Mouse (Mus musculus): ENCODE data around the gene Ikzf4. TPM values are rescaled to one million over a fixed set of nuclear protein-coding genes. Genes with fewer than 3 reads are reported as not detected.
A peak's percentile ranks its signal among the peaks of the same experiment; 100 is the strongest.

The Ikzf4 gene
- total RNA-seq, 2 experiments from 2014 or later: 16.2 to 16.8 TPM

DNA sequence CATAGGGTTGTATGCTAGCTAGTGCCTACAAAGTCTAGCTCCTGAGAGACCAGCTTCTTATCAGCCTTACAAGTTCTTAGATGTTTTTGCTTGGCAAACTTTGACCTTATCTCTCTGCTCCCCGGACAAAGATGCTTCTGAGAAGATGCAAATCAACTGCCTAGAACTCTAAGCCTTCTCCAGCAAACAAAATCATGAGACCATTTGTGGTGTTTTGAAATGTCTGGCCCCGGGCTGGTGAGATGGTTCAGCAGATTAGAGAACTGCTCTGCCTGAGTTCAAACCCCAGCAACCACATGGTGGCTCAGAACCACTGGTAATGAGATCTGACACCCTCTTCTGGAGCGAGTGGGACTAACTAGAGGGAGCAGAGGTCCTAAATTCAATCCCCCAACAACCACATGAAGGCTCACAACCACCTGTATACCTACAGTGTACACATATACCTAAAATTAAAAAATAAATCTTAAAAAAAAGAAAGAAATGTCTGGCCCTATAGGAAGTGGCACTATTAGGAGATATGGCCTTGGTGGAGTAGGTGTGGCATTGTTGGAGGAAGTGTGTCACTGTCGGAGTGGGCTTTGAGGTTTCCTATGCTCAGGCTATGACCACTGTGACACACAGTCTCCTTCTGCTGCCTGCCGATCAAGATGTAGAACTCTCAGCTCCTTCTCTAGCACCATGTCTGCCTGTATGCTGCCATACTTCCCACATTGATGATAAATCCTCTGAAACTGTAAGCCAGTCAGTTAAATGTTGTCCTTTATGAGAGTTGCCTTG, 17.8 kb upstream of the Ikzf4 start:
- intact Hi-C loops (cut with DNase I): no loop called here
- Histone ChIP-seq H3K27ac (no peak overlapping the region), H3K4me3 (no peak overlapping the region)
- no peak for DNase-seq (ENCODE audit: extremely low spot score in 1 of 2, low spot score in 2 of 2)
- no peak for TF ChIP-seq CTCF (IDR thresholded peaks at IDR 0.05)

DNA sequence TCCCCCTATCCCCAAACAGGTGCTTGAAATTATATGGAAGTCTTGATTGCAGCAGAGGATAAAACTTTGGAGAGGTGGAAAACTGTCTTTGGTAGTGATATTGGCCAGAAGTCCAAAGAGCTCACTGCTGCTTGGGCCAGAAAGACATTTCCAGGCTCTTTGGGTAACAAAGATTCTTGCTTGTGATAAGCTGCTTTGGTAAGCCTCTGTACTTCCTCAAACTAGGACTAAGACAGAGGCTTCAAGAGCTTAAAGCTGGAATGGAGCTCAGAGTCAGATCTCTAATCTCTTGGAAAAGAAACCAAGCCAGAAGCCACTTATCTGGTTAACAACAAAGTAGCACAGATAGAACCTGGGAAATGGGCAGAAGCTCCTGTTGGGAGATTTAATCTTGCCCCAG, 16.7 kb upstream of the Ikzf4 start:
- intact Hi-C loops (cut with DNase I): no loop called here

DNA sequence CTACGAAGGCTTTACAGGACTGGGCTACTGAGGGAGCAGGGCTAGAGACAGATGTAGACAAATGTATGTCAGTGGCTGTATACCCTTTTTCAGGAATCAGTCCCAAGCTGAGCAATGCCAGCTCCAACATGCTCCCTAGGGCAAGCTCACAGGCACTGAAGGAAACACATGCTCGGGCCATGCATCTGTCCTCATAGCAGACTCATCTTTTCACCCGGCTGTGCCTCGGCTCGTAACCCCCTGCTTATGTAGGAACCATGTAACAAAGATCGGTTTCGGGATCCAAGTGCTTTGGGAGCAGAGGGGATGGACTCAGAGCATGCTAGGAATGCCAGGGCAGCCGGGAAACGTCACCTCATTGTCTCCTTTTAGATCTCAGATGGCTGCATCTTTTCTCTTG, 13.7 kb upstream of the Ikzf4 start:
- TF ChIP-seq CTCF (IDR thresholded peaks at IDR 0.05): no peak
- Histone ChIP-seq H3K27ac (no peak overlapping the region), H3K4me3 (no peak overlapping the region)
- no peak for DNase-seq (ENCODE audit: extremely low spot score in 1 of 2, low spot score in 2 of 2)
- intact Hi-C loops (cut with DNase I): no loop called here

More for the DNA sequence above, 16.7 kb upstream of the Ikzf4 start:
- Histone ChIP-seq H3K4me3 (no peak overlapping the region), H3K27ac (no peak overlapping the region)
- no peak for DNase-seq (ENCODE audit: extremely low spot score in 1 of 2, low spot score in 2 of 2)
- TF ChIP-seq CTCF (IDR thresholded peaks at IDR 0.05): no peak

DNA sequence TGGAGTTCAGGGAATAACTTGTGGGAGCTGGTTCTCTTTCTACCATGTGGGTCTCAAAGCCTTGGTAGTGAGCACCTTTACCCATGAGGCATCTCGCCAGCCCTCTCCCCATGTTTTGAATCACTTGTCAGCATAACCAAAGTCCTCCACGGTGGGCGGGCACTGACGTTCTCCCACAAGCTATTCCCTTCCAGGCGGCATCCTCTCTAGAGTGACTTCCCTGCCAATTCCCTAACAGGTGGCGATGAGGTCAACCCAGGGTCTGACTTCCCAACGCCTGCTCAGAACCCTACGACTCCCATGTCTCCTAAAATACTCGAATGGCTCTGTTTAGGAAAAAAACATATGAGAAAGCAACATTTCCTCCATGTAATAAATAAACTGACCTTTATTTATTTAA, 12.1 kb upstream of the Ikzf4 start:
- no peak overlapping the region for H3K4me3 ChIP-seq
- H3K27ac ChIP-seq: no peak overlapping the region
- intact Hi-C loops (cut with DNase I): no loop called here
- TF ChIP-seq CTCF (IDR thresholded peaks at IDR 0.05): no peak
- DNase-seq (ENCODE audit: extremely low spot score in 1 of 2, low spot score in 2 of 2): no peak

DNA sequence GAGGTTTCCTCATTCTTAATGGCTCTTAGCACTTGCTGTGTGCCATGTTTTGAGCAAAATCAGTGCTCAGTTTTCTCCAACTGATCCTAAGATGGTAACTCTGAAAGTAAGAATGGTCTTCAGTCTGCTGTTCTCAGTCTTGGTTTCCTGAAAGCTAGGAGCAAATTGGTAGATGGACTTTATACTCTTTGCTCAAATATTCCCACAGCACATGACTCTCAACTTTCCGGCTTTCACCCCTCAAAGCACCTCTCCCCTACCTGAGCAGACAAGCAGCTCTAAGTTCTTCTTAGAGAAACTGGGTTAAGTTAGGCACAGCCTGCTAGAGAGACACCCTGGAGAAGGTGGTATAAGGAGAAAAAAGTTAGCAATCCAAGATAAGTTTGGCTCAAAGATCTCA, 10.9 kb upstream of the Ikzf4 start:
- TF ChIP-seq CTCF (IDR thresholded peaks at IDR 0.05): no peak
- intact Hi-C loops (cut with DNase I): no loop called here
- no peak for DNase-seq (ENCODE audit: extremely low spot score in 1 of 2, low spot score in 2 of 2)
- Histone ChIP-seq H3K27ac (no peak overlapping the region), H3K4me3 (no peak overlapping the region)

DNA sequence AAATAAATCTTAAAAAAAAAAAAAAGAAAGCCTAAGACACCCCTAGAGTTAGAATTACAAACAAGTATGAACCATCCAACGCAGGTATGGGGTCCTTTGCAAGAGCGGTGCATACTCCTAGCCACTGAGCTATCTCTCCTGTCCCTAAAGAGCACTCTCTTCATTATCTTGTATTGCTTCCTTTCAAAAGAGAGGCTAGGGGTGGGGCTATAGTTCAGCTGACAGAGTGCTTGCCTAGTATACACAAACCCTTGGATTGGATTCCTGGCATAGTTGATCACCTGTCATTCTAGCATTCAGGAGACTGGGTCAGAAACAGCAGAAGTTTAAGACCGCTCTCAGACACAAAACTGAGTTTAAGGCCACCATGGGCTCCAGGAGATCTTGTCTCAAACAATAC, 9.5 kb upstream of the Ikzf4 start:
- no peak for DNase-seq (ENCODE audit: extremely low spot score in 1 of 2, low spot score in 2 of 2)
- Histone ChIP-seq H3K27ac (no peak overlapping the region), H3K4me3 (no peak overlapping the region)
- intact Hi-C loops (cut with DNase I): no loop called here
- TF ChIP-seq CTCF (IDR thresholded peaks at IDR 0.05): no peak

DNA sequence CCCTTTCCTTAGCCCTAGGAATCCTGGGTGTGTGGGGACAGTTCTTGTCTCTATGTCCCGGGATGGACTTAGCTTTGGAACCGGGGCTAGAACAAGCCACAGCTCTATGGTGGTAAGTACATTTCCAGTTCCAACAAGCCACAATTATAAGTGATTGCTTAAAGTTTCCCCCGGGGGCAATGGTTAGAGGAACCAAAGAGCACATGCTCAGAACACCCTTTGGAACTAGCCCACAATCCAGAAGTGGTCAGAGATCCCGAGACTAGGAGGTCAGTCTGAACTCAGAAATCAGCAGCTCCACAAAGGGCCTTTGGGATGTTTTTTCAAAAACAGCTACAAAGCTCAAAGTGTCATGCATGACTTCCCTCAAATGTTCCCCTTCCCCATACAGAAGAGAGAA, 8.1 kb upstream of the Ikzf4 start:
- Histone ChIP-seq H3K27ac (no peak overlapping the region), H3K4me3 (no peak overlapping the region)
- intact Hi-C loops (cut with DNase I): no loop called here
- no peak for TF ChIP-seq CTCF (IDR thresholded peaks at IDR 0.05)
- no peak for DNase-seq (ENCODE audit: extremely low spot score in 1 of 2, low spot score in 2 of 2)

DNA sequence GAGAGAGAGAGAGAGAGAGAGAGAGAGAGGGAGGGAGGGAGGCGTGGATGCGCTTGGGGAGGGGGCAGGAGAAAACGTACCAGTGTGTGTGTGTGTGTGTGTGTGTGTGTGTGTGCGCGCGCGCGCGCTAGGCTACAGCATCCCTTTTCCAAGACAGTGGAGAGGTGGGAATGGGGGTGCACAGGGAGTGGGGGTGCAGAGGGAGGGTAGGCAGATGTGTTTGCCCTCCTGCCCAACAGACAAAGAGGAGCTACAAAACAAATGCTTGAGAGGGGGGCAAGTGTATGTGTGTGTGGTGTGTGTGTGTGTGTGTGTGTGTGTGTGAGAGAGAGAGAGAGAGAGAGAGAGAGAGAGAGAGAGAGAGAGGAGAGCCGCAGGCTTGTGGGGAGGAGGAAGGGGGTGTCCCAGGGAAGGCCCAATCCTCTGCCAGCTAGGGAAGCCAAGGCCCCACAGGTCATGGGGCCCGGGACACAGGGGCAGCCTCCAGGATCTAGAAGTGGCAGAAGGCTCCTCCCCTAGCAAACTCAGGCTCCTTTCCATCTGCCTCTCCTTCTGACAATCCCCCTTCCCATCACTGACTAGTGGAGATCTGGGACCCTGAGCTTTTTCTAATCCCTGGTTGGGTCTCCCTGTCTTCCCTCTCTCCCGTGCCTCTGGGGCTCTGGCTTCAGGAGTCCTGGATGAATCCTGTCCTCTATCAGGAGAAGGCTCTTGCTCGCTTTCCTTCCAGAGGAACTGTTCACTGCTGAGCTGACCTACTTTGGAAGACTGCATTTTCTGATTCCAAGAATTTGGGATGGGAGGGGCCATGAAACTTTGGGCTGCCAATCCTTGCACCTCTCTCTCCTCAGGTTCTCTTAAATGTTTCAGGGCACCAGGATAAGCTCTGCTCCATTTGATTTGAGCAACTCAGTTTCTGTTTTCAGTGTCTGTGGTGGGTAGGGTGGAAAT, 623 bp upstream of the Ikzf4 start:
- Histone ChIP-seq H3K27ac (peak overlapping the region; percentile 69), H3K4me3 (peak overlapping the region; percentile 26)
- peak; percentile 54 for DNase-seq (ENCODE audit: extremely low spot score in 1 of 2, low spot score in 2 of 2)
- no peak for TF ChIP-seq CTCF (IDR thresholded peaks at IDR 0.05)
- intact Hi-C loops (cut with DNase I): no loop called here

DNA sequence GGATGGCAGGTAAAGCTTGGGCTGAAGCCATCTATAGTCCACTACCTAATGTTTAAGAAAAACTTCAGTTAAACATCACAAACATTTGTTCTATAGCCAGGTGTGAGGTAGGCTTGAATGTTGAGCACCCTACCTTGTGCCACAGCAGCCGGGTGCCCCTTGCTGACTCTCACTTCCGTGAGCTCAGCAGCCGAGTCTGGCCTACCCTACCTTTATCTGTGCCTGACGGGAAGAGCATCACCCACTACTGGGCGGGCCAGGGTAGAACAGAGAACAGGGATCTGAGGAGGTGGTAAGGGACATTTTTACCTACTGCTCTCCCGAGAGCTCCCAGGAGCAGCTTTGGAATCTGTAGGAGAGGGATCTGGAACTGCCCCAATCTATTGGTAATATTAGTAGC, 3.0 kb downstream of the Ikzf4 start:
- intact Hi-C loops (cut with DNase I): no loop called here
- Histone ChIP-seq H3K4me3 (no peak overlapping the region), H3K27ac (no peak overlapping the region)
- no peak for DNase-seq (ENCODE audit: extremely low spot score in 1 of 2, low spot score in 2 of 2)
- no peak for TF ChIP-seq CTCF (IDR thresholded peaks at IDR 0.05)

DNA sequence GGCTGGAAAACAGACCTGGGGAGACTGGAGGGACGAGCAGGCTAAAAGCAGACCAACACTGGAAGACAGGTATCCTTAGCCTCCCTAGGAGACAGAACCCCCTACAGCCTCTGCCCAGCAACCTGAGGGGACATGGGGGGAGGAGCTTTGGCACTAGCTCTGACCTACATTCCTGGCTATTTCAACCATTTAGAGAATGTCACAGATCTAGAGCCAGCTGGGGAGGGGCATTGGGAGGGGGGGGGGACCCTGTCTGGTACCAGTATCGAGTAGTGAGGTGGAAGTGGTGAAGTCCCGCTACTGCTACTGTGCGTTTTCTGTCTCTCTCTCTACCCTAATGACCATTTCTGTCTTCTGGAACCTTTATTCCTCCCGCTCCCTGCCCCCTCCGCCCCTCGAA, 3.9 kb downstream of the Ikzf4 start:
- intact Hi-C loops (cut with DNase I): no loop called here
- no peak for TF ChIP-seq CTCF (IDR thresholded peaks at IDR 0.05)
- Histone ChIP-seq H3K4me3 (no peak overlapping the region), H3K27ac (no peak overlapping the region)
- DNase-seq (ENCODE audit: extremely low spot score in 1 of 2, low spot score in 2 of 2): no peak

DNA sequence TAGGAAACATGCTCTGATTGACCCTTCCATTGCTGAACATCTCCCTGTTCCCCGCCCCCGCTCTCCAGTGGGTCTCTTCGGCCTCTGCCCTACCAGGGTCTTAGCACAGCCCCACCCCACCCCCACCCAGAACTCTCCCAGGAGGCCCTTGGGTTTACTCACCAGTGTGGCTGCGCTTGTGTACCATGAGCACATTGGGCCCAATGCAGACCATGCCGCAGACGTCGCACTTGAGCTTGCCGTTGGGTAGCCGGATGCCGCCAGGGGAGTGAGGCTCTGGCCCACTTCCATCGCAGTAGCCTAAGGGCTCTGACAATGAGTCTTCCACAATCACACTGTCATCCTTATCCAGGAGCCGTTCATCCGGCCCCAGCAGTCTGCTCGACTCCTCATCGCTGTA, 4.9 kb downstream of the Ikzf4 start:
- no peak for TF ChIP-seq CTCF (IDR thresholded peaks at IDR 0.05)
- intact Hi-C loops (cut with DNase I): no loop called here
- no peak for DNase-seq (ENCODE audit: extremely low spot score in 1 of 2, low spot score in 2 of 2)
- Histone ChIP-seq H3K27ac (no peak overlapping the region), H3K4me3 (no peak overlapping the region)

DNA sequence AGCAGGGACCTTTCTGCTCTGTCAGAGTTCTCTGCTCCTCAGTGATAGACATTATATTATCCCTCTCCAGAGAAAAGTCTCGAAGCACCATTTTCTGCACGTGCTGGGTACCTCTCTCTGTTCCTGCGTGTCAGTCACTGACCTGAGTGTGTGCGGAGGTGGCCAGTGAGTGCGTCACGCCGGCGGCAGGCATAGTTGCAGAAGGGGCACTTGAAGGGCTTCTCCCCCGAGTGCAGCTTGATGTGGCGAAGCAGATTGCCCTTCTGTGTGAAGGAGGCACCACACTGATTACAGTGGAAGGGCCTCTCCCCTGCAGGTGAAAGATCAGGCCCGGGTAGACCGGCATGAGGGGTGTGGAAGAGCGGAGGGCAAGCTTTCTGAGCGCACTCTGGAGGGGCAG, 5.8 kb downstream of the Ikzf4 start:
- H3K27ac ChIP-seq: no peak overlapping the region
- TF ChIP-seq CTCF (IDR thresholded peaks at IDR 0.05): no peak
- no peak overlapping the region for H3K4me3 ChIP-seq
- intact Hi-C loops (cut with DNase I): no loop called here
- no peak for DNase-seq (ENCODE audit: extremely low spot score in 1 of 2, low spot score in 2 of 2)
